Mouse (Mus musculus): Measurements from ENCODE around the gene Dxo.

DNA sequence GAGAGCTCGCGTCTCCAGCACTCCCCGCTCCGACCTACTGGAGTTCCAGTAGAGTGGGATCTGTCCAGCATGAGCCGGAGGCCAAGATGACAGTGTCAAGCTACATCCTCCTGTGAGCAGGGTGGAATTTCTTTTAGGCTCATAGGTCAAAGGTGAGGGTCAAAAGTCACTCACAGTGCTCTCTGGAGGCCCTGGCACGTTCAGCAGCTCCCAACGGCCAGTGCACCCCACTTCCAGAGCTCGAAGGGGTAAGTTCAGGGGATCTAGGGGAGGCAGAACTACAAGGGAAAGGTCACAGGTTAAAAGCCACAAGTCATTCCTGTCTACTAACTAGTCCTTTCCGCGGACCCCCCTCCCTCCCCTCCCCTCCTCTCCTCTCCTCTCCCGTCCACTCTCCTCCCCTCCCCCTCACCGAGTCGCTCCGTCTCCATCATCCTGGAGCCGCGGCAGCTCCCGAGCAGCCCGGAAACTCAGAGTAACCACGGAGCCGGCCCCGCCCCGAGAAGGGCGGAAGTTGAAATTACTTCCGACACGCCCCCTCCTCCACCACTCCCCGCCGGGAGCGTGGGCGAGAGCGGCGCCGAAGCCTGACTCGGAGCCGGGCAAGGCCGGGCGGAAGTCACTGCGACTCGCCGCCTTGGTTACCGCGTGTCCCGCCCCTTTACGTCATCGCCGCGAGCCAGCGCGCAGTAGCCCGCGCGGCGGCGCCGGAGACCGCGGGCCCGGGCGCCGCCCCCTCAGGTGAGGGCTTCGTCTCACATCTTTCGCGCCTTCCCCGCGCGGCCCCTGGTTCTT is 13.1 kb downstream of the Dxo start, which contains the start of the genes Skiv2l and Nelfe:
- TF ChIP-seq CTCF (IDR thresholded peaks at IDR 0.05; ENCODE audit: insufficient read depth, low read depth, low read length), result no peak
- peak; percentile 92 for TF ChIP-seq POLR2A (IDR thresholded peaks at IDR 0.05; ENCODE audit: insufficient read depth, low read depth, low read length)

All from olfactory bulb, adult 2 months (tissue).